Mouse (Mus musculus) forelimb bud, embryonic 11.5 days (tissue): ENCODE measurements around the gene Ampd1.
A peak's percentile ranks its signal among the peaks of the same experiment; 100 is the strongest.
"Not testable (repeated sequence)": the region's sequence is repeated elsewhere in the genome, so short reads cannot be mapped to it uniquely, and the experiment has no call there.

ENCODE experiments used
- DNase-seq: peaks from one replicate; pipeline ENCODE4 v3.0.0-alpha.2; 2012; ENCODE audit warnings: low read depth, low spot score

The Ampd1 gene

DNA sequence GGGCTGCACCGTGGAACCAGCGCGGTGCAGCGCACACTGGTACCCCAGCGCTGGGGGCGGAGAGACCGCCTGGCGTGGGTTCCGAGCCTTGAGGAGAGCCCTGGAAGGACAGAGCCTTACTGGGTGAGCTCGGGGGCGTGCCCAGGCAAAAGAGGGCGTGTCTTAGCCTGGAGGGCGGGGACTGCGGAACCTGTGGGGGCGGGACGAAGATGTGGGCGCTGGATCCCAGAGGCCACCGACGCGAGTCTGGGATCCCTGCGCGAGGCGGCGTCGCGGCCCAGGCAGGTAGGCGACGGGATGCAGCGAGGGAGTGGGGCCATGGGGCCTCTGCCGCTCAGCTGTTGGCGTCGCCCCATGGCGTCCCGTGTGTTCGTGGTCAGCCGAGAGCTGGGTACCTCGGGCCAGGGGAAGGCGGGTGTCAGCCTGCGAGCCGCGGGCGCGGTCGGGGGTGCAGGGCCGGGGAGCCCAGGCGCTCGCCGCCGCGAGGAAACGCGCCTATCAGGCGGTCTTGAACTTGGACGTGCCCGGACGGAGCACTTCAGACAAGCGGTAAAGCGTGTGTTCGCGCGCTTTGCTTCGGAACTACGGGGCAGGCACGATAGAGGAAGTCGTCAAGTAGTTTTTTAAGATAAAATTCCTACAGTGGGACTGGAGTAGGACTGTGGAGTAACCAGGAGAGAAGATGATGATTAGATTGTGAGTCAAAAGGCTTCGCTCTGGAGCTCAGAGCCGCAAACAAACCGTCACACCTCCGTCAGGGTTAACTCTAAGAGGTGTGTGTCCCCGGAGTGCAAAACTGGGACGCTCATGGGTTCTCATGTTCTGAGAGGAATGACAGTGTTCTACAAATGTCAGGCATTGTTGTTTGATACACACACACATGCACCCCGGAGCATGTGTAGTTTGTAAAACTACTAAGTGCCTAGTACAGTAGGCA, 28.9 kb downstream of the Ampd1 start, which contains the start of gene Dennd2c:
Gene Dennd2c (plus strand): TSS at position 151 of the 937 bp plus-strand sequence.
- DNase-seq, result peak; percentile 89

DNA sequence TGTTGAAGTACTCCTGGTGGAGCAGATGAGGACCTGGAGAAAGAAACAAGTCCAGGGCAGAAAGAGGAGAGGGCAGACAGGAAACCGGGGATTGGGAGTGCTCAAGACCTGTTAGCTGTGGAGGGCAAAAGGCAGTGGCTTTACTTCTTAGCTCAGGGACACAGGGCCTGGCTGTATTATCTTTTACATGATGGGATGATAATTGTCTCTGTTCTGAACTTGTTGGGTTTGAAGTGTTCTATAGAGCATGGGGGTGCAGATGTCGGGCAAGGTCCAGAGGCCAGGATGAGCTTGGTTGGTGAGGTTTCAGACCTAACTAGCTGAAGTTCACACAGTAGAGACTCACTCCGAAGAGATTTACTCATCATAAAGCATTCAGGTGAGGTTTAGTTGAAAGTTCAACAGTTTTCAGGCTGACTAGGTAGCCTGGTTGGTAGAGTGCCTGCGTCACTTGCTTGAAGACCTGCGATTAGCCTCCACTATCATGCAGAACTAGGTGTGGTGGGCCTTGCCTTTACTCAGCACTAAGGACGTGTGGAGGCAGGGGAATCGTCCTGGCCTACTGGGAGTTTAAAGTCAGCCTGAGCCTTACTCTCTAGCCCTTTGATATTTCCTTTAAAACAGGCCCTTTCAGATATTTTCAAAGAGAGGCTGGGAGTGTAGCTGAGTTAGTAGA, 33.9 kb downstream of the Ampd1 start:
- DNase-seq, result no peak

DNA sequence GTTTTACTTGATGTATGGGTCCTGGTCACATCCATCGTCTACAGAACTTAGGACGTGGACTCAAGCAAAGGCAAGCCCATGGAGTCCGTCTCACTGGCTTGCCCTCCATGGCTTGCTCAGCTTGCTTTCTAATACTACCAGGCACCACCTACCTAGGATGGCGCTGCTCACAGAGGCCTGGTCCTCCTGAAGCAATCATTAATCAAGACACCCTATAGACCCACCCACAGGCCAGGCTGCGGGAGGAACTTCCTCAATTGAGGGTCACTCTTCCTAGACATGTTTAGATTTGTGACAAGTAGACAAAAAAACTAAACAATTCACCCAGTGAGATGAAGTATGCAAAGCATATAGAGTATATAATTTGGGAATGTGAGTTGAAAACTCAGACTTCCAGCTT, 38.4 kb downstream of the Ampd1 start:
- DNase-seq, result no peak

DNA sequence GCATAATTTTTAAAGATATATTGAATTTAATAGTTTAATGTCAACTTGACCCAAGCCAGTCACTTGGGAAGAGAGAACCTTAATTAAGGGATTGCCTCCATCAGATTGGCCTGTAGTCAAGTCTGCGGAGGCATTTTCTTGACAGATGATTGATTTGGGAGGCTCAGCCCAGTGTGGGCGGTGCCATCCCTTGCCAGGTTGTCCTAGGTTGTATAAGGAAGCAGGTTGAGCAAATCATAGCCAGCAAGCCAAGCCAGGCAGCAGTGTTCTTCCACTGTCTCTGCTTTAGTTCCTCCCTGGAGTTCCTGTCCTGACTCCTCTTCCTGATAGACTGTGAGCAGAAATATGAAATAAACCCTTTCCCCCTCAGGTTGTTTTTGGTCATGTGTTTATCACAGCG, 49.8 kb downstream of the Ampd1 start:
- no peak for DNase-seq

DNA sequence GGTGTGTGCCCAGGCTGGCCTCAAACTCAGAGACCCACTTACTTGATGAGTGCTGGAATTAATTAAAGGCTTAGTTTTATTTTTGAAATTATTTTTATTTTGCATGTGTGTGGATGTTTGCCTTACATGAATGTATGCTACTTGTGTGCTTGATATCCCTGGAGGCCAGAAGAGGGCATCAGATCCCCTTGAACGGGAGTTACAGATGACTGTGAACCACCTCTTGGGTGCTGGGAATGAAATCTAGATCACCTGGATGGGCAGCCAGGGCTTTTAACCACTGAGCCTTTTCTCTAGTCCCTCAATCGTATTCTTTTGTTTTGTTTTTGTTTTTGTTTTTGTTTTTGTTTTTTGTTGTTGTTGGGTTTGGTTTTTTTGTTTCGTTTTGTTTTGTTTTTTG, 52.3 kb downstream of the Ampd1 start:
- no peak for DNase-seq

DNA sequence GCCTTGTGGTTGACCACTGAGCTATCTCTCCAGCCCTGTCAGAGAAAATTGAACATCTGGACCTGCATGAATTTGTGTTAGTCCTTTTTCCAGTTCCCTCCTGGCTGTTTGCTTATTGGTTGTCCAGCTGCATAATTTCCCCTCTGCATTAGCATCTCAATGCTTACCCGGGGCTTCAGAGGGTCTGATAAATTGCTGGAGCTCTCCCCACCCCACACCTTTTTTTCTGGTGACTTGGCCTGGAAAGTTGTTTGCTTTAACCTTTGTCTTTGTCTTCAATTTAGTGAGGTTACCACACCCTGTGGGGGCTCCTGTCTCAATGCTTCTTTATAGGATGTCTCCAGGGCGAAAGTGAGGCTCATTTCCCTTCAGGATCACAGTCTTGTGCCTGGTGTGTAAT, 53.4 kb downstream of the Ampd1 start:
- DNase-seq, result no peak

DNA sequence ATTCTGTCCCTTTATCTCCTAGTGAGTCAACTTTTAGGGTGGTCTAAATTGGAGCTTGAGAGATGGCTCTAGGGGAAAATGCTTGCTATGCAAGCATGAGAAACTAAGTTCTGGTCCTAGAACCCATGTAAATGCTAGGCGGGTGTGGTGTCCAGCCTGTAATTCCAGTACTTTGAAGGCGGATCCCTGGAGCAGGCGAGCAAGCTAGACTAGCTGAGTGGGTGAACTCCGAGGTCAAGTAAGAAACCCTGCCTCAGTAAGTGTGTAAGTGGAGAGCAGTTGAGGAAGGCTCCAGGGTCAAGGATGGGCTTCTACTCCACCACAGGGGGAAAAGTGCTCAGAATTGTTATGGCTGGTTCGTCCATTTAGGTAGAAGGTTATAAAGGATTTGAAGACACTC, 53.9 kb downstream of the Ampd1 start:
- DNase-seq, result no peak

DNA sequence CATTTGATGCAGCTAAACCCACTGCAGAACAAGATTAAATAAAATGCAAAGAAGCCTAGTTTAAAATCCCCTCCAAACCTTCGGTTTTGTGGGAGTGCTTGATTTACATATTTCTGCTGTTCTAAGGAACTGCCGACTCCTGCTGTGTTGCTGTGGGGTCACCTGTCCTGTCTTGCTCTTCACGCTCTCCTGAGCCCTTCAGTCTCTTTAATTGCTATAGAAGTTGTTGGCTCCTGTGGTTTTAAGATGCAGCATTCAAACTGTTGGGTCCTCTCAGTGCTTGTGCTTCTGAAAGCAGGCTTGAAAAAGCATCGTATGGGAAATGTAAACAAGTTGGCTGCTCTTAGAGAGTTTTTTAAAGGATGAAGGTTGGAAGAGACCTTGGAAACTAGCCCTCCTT, 54.4 kb downstream of the Ampd1 start:
- no peak for DNase-seq

DNA sequence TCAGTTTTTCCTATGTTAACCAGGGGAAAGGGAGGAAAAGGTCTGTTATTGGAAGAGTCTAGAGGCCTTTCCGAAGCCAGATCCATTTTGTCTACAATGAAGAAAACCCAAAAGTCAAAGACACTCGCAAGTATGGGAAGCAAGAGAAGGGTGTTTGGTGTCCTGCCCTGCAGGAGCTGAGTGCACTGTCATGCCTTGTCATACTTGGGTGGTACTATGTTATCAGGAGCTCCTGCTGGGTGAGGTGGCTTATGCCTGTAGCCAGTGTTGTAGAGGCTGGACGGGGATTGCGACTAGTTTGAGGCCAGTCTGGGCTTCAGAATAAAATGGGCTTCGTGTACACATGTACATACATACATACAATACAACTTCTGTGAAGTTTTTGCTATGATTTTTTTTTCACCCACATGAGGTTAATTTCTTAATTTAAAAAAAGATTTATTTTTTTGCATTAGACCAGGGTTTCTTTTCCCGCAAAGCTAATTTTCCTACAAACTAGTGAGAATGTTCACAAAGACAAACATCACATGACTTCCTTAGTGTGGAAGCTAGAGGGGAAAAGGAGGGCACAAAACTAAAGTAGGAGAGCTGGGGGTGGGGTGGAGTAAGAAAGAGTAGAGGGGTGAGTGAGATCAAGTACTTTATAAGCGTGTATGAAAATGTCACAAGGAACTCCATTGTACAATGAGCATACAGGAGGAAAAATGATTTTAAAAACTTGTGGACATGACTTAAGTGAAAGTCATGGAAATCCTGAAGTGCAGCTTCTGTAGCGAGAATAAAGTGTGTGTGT, 55.7 kb downstream of the Ampd1 start:
- DNase-seq, result no peak

DNA sequence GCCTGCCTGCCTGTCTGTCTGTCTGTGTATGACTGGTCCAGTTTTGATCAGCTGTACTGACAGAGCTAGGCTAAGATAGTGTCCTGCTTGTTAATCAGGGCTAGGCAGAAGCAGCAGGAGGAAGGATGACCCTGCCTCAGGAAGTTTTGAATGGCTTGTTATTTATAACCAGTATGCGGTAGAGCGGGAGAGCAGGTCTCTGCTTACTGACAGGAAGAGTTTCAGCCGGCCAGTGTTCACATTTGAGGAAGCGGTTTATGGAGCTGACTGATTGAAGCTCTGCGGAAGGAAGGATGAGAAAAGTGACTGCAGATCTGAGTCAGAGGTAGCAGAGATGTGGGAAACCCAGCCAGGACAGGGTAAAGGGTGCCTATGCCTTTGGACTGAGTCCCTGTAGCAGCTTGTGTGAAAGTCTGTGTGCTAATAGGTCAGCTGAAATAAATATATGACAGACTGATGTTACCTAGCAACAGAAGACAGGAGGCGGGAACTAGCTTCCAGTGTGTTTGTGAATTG, 56.5 kb downstream of the Ampd1 start:
- DNase-seq, result peak; percentile 21

DNA sequence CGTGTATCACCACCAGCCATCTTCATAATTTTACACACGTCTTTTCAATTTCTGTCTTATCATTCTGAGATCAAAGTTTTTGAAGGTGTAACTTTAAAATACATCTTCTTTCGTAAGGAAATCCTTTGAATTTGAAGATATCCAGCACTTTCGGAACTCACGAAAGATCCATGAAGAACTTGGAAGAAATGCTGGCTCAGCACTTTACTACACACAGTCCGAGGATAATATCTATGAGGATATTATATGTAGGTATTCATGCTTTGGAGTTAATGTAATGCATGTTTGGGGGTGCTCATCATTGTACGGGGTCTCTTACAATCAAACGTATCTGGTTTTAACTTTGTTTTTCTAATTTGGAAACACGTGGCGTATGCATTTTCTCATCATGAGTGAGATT, 59.3 kb downstream of the Ampd1 start:
- DNase-seq, result no peak

DNA sequence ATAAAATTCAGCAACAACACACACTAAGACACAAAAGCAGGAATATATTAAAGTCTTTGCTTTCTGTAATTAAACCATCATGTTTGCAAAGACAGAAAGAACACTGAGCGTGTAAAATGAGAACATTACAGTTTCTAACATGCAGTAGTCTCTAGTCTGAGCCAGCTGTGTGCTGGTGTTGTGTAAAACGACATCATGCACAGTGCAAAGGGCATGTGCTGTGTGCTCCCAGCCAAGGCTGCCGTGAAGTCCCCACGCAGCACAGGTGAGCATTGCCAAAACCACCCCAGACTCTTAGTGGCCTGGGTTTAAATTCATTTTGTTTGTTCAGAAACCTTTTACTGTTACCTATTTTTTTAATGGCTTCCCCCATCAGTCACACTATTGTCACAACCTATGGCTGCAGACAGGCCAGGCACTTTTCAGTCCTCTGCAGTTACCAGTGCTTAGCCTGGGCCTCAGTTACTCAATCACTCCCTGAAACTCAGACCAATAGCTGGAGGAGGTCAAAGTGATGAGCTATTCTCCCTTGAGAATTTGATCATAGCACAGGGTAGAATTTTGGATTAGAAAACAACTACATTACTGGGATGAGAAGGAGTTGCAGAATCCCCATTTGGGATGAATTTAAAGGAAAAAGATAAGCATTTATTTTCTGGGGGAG, 62.7 kb downstream of the Ampd1 start:
- no peak for DNase-seq

DNA sequence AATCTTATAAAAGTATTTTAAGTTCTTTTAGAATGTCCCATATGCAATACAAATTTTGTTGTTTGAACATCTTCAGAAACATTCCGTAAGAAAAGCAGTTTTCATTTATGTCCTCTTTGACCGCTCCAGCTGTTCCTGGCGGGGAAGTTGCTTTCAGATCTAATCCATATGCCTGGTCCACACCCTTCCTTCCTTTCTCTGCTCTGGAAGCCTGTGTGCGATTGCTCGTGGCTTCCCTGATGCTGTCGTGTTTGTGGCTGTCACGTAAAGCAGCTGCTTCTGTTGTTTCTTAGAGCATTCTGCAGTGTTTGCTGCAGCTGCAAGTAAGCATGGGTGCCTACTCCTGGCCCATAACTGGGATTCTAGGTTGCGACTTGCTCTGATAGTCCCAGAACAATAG, 65.2 kb downstream of the Ampd1 start:
- no peak for DNase-seq

DNA sequence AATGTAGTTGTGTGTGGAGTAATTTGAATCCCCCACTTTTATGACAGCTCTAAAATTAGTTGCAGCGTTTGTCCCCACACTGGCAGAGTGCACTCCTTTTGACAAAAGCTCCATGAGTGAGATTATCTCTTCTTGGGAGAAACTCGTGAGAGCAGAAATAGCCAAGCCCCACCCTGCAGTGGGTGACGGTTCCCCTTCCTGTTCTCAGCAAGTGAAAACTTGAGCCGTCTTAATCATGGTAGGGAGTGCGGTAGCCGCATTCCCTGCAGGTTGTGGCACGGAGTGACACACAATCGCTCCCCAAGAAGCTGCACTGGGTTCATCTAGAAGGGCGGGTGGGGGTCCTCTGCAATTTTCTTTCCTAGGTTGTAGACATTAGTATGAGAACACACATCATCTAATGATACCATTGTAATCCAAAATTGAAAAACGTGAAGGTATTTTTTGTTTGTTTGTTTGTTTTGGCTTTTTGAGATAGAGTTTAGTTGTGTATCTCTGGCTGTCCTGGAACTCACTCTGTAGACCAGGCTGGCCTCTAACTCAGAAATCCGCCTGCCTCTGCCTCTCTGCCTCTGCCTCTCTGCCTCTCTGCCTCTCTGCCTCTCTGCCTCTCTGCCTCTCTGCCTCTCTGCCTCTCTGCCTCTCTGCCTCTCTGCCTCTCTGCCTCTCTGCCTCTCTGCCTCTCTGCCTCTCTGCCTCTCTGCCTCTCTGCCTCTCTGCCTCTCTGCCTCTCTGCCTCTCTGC, 66.5 kb downstream of the Ampd1 start:
- DNase-seq, result not testable (repeated sequence)

DNA sequence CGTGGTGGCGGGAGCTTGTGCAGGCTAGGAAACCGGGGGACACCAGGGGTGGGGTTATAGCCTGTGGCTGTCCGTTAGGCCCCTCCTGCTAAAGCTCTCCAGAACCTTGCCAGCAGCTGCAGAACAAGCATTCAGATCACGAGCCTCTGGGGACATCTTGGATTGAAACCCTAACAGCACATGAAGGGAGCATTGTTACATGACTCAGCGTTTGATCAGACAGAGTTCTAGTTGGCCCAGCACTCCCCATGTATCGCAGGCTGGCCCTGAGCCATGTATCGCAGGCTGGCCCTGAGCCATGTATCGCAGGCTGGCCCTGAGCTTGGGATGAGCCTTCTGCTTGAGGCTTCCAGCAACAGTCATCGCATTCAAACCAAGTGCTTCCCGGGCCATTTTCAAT, 67.5 kb downstream of the Ampd1 start:
- DNase-seq, result no peak

DNA sequence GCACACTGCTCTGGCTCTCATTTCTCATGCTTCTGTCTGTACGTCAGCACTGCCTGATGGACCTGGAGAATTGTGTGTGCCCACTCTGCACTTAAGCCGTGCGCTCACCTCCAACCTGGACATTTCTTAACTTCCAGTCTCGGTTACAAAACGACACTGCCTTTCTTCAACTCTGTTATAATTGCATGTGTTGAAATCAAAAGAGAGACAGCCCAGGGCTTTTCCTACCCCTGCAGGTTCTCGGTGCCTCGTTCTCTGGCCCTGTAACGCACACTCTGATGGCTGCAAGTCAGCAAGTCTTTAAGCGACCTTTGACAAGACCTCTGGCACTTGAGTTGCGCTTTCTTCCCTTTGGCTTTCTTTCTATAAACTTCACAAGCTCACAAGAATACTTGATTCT, 68.6 kb downstream of the Ampd1 start:
- DNase-seq, result no peak

DNA sequence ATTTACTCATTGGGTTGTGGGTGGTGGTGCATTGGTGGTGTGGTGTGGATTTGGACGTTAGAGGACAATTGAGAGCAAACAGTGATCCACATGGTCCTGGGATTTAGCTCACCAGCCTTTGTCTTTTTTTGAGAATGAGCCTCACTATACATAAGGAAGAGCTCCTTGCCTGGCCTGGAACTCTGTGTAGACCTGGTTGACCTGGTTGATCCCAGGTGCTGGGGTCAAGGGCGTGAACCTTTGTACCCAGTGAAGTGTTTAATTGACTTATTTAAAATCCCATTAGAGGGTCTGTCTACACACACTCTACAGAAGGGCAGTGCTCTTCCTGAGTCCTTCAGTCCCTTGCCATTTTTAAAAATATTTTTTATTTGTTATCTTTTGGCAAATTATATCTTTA, 71.5 kb downstream of the Ampd1 start:
- DNase-seq, result no peak

DNA sequence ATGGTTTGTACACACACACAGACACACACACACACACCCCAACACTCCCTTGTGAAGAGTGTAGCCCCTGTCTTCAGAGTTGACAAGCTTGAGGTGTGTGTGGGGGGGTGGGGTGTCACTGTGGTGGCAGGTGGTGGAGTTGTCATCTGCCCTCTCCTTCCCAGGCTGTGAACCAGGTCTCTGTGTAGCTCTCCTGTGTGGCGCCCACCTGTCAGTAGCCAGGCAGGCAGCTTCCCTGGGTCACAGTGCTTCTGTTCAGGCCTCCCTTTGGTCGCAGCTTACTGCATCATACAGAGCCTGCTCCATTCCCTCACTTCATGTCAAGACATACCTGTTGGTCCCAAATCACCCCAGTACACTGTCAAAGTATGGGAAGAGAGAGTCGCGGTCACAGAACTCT, 72.0 kb downstream of the Ampd1 start:
- DNase-seq, result no peak

DNA sequence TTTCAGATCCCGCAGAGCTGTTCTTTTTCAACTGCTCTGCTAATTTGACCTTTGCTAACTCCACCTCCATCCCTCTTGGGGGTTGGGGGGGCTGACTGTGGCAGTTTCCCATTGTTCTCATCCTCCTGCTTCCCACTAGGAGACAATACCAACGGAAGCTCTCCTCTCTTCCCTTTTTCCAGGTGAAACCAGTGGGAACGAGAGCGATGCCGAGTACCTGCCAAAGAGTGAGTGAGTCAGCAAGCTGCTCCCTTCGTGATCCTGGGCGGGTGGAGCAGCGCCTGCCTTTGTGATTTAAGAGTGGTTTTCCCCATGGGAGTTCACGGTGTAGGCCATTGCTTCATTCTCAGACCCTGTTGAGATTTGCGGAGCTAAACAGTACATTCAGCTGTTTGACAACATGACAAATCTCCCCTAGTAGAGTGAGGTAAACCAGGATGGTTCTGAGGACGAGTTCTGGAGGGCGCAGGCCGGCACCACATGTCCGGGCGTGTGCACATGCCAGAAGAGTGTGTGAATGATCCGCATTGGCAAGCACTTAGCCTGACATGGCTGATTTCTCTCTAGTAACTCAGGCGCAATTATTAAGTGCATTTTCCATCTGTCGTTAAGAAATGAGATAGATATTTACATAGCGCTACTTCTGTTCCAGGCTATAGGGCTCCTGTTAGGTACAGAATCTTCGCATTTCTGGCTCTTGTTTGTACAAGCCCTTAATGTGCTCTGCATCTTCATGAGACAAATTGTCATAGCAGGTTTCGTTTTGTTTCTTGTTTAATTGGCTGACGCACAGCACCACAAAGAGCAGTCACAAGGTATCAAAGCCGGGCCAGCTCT, 72.7 kb downstream of the Ampd1 start:
- DNase-seq, result no peak

DNA sequence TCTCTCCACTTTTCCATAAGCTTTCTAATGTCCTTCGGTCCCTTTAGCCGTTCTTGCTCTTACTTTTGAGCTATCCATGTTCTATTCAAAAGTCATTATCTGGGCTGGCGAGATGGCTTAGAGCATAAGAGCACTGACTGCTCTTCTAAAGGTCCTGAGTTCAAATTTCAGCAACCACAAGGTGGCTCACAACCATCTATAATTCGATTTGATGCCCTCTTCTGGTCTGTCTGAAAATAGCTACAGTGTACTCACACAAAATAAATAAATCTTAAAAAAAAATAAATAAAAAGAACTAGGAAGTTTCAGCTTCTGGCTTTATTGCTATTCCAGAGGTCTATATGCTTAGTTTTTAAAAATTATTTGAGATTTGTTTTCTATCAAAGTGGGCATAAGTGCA, 74.0 kb downstream of the Ampd1 start:
- no peak for DNase-seq
